Mouse (Mus musculus): Measurements from ENCODE around the gene Elobl.
"Not testable (repeated sequence)": the region's sequence is repeated elsewhere in the genome, so short reads cannot be mapped to it uniquely, and the experiment has no call there.

Elobl gene

GRCm38 (mm10) chr11:88966881-88967361 is at the start of gene Elobl:
Gene Elobl (minus strand): TSS chr11:88966931.
- no peak for DNase-seq

DNA sequence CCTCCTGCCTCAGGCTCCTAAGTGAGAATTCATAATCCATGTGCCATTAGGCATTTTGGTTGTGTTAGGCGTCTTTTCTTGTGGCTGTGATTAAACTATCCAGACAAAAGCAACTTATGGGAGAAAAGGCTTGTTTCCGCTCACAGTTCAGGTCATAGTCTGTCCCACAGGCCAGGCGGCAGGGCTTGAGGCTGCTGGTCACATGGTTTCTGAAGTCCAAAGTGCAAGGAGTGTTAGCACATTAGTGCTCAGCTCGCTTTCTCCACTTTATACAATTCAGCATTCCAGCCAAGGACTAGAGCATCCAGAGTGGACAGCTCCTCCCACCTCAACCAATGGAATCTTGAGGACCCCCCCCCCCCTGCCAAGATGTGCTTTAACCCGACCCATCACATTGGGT is 45.5 kb upstream of the Elobl start:
- peak; percentile 78 to 87 for DNase-seq

GRCm38 (mm10) chr11:89009496-89009895 is 42.8 kb upstream of the Elobl start:
- DNase-seq, result no peak

GRCm38 (mm10) chr11:89009066-89009465 is 42.3 kb upstream of the Elobl start:
- no peak for DNase-seq

DNA sequence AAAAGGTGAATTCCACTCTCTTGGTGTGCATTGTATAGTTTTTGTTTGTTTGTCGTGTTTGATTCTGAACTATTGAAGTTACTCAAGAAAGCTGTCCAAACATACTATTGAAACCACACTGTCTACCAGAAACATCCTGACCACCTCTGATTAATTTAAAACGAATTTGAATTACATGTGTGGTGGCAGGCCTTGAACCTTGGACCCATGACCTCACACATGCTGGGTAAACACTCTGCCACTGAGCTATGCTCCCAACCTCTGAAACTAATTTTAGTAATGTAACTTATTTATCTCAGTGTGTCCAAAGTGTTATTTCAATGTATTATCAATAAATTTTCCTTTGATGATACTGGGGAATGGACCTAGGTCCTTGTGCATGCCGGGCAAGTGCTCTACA is 40.9 kb upstream of the Elobl start:
- DNase-seq, result peak in 1 of 2 experiments; percentile 38

DNA sequence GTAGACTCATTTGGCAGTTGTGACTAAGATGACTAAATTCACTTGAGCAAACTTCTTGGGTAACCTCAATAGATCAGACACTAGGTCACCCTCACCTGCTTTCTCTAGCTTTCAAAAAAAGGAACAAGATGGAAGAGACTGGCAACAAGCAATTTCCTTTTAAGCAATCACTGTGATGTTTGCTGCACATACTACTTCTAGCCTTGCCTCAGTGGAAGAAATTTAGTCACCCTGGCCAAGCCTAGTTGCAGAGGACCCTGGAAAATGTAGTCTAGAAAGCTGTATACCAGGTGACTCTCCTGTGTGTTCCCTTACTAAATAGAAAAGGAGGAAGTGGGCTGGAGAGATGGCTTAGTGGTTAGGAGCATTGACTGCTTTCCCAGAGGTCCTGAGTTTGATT is 39.7 kb upstream of the Elobl start:
- DNase-seq, result no peak

GRCm38 (mm10) chr11:89005473-89005872 is 38.7 kb upstream of the Elobl start:
- no peak for DNase-seq

DNA sequence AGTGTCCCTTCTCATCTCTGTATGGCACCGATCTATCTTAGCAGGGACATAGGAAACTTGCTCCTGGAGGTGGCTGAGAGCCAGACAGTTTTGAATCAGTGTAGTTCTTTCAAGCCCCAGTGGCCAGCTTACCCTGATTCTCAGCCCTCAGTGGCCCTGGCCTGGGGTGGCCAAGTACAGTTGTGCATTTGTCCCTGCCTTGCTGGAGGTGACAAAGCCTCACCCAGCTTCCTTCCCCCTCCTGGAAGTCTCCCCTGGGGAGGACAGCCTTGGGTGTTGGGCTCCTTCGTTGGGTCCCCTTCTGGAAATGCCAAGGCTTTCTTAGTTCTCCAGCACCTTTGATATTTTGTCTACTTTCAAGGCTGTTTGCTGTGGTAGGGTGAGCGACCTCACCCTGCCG is 37.0 kb upstream of the Elobl start:
- DNase-seq, result peak in 1 of 2 experiments; percentile 24

- peak; percentile 46 to 64 for DNase-seq
Observed at GRCm38 (mm10) chr11:89003078-89003477, 36.3 kb upstream of the Elobl start.

GRCm38 (mm10) chr11:89002621-89003020 is 35.9 kb upstream of the Elobl start:
- no peak for DNase-seq

GRCm38 (mm10) chr11:89002068-89002467 is 35.3 kb upstream of the Elobl start:
- DNase-seq, result no peak

- no peak for DNase-seq
Observed at GRCm38 (mm10) chr11:89001569-89001968, 34.8 kb upstream of the Elobl start.

GRCm38 (mm10) chr11:89000527-89000819 is 33.7 kb upstream of the Elobl start:
- no peak for DNase-seq

DNA sequence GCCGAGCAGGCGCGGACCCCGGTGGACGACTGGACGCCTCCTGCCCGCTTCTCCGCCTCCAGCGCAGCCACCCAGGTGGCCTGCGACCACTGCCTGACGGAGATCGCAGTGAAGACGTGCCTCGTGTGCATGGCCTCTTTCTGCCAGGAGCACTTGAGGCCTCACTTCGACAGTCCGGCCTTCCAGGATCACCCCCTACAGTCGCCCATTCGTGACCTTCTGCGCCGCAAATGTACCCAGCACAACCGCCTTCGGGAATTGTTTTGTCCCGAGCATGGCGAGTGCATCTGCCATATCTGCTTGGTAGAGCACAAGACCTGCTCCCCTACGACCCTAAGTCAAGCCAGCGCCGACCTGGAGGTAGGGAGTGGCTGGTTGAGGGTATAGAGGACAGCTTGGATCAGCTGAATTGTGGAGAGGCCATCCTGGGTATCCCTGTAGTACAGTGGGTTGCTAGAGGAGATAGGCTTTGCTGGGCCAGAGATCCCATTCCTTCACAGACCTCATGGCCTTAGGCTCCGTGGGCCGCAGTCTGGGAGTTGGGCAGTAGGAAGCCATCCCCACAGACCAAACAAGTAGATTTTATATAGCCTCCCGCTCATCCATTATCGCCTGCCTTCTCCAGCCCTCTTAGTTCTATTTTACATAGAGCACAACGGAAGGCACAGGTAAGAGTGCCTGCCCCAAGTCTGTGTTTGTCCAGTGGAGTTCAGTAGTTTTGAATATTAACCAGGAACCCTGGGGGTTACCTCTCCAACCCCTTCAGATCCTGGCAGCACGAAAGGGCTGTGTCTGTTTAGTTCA is 33.2 kb upstream of the Elobl start:
- DNase-seq, result peak in 1 of 2 experiments; percentile 20

- DNase-seq, result peak; percentile 98
Observed at GRCm38 (mm10) chr11:88998974-88999722, 32.4 kb upstream of the Elobl start, which contains the start of gene Trim25. Gene Trim25 (plus strand): TSS chr11:88999376.

DNA sequence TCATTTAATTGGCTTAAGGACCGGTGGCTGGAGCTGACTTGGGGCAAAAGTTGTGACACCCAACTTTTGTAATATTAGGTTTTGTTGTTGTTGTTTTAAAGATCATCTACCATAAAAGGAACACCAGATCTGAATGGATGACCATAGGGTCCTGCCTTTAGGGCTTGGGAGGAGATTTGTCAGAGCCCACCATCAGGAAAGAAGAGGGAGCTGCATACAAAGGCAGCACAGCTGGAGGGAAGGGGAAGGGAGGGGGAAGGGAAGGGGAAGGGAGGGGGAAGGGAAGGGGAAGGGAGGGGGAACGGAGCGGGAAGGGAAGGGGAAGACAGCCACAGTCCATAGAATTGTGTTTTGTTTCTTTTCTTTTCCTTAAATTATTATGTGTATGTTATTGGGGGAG is 31.7 kb upstream of the Elobl start:
- no peak for DNase-seq

DNA sequence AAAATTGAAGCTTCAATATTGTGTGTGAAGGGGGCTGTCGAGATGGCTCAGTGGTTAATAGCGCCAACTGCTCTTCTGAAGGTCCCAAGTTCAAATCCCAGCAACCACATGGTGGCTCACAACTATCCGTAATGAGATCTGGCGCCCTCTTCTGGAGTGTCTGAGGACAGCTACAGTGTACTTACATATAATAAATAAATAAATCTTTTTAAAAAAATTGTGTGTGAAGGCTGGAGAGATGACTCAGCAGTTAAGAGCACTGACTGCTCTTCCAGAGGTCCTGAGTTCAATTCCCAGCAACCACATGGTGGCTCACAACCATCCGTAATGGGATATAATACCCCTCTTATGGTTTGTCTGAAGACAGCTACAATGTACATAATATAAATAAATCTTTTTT is 30.6 kb upstream of the Elobl start:
- DNase-seq, result not testable (repeated sequence)

- DNase-seq, result peak; percentile 44 to 61
Observed at GRCm38 (mm10) chr11:88996427-88996826, 29.7 kb upstream of the Elobl start.

- DNase-seq, result no peak
Observed at GRCm38 (mm10) chr11:88995616-88996015, 28.9 kb upstream of the Elobl start.

- no peak for DNase-seq
Observed at GRCm38 (mm10) chr11:88994492-88994891, 27.8 kb upstream of the Elobl start.

DNA sequence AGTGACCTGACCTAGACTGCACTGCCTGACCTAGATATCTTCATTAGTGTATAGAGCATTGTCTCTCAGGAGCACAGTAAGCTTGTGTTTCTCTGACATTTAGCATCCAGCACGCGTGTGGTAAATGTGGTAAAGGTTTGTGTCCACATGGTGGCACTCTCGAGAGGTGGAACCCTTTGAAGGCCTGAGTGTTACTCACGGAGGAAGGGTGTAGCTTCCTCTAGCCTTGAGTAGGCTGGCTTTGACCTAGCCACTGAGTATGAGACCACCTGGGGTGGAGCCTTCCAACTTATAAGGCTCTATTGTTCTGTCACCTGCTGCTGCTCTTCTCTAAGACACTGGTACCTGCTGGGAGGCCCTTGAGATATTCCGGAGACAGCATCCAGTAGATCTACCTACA is 26.9 kb upstream of the Elobl start:
- peak; percentile 78 to 84 for DNase-seq

- DNase-seq, result no peak
Observed at GRCm38 (mm10) chr11:88993186-88993585, 26.5 kb upstream of the Elobl start.

- DNase-seq, result peak in 1 of 2 experiments; percentile 16
Observed at GRCm38 (mm10) chr11:88989530-88989929, 22.8 kb upstream of the Elobl start.

DNA sequence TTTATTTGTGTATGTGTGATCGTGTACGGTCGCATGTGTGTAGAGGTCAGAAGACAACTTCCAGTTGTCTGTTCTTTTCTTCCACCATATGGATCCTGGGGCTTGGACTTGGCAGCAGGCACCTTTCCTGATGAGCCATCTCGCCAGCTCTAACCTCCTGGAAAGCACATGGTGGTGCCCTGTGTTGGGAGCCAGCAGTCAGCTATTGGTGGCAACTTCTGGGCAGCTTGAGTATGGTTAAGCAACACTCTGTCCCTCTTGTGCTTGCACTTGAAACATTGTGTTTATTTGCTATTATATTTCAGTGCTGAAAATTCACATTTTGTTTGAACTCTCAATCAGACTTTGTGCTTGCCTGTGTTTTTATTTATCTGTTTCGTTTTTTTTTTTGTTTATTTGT is 22.2 kb upstream of the Elobl start:
- DNase-seq, result peak in 1 of 2 experiments; percentile 25
